Mouse (Mus musculus): ENCODE measurements around the gene Prom1. TPM values are rescaled to one million over a fixed set of nuclear protein-coding genes. Genes with fewer than 3 reads are reported as not detected.

Gene Prom1
- total RNA-seq, 2 experiments from 2014 or later: 13.1 to 13.3 TPM

GRCm38 (mm10) chr5:43976821-43977561 lies 124.8 kb downstream of the Prom1 start:
- DNase-seq (ENCODE audit: low spot score in 2 of 2): no peak

DNA sequence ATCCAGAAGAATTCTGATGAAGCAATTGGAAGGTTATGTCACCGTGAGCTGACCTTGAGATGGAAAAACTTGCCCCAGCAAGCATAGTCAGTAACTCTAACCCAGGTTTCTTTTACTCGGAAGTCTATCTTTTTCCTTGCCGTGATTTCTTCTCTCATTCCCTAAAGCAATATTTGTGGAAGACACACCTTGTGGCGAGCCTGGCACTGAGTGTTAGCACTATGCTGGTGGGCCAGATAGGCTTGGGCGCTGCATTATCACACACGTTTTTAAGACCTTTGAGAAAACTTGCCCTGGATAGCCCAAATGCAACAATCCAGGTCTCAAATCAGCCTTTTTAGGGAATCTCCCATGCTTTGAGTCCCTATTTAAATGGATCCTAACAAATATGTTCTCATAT lies 127.7 kb downstream of the Prom1 start:
- no peak for DNase-seq (ENCODE audit: low spot score in 2 of 2)

GRCm38 (mm10) chr5:43971156-43971555 lies 130.7 kb downstream of the Prom1 start:
- no peak for DNase-seq (ENCODE audit: low spot score in 2 of 2)

DNA sequence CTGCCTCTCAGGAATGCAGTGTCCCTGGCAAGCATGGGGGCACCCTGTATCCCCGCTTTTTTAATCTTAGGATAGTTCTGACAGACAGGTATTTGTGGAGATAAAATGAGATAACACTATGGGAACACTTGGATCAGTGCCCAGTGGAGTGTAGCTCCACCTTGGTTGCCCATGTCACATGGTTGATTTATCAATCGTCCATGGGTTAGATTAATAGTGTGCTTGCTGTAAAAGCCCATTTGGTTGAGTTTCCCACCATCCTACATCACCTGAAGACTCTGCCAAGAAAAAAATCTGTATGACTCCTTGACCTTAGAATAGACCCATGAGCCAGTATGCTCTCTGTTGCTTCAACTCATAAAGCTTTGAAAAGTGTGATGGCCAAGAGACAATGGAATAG lies 131.3 kb downstream of the Prom1 start:
- DNase-seq (ENCODE audit: low spot score in 2 of 2): no peak

- no peak for DNase-seq (ENCODE audit: low spot score in 2 of 2)
These were observed 133.2 kb downstream of the Prom1 start for GRCm38 (mm10) chr5:43968634-43969033.

DNA sequence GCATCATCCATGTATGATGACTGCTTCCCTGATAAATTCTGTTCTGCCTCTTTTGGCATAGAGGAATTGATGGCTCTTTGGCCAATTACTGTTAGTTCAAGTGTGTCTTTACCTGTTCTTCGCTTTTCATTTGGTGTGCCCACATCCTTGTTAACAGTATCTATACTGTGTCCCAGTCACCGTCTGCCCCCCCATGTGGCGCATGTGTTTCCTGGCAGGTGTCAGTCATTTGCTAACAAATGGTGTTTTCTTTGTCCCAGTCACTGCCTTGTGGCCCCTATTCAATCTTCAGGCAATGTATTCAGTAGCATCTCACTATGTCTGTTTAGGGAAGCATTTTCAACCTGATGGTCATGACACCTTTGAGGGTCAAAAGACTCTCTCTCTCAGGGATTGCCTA lies 140.8 kb downstream of the Prom1 start:
- no peak for DNase-seq (ENCODE audit: low spot score in 2 of 2)

DNA sequence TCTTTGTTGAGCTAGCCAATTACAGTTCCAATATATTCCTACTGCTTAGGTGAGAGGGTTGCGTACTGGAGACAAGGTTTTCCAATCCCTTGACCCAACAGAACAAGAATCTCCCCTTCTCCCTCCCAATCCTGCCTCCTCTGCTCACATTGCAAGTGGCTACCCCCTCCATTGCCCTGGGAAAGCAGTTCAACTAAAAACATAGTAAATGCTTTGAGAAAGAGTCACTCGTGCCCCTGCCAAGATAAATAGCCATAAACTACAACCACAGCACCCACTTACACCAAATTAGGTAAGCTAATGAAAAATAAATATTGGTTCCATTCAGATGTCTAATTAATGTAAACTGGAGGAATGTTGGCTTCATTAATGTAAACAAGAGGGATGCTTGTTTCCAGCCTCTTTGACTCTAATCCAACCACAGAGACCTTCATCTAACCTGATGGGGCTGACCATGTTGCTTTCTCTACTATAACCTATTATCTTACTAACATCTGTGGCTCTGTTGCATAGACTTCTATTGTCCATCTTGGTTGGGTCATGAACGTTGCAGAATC lies 141.9 kb downstream of the Prom1 start:
- no peak for DNase-seq (ENCODE audit: low spot score in 2 of 2)

GRCm38 (mm10) chr5:43953241-43953640 lies 148.6 kb downstream of the Prom1 start:
- no peak for DNase-seq (ENCODE audit: low spot score in 2 of 2)

DNA sequence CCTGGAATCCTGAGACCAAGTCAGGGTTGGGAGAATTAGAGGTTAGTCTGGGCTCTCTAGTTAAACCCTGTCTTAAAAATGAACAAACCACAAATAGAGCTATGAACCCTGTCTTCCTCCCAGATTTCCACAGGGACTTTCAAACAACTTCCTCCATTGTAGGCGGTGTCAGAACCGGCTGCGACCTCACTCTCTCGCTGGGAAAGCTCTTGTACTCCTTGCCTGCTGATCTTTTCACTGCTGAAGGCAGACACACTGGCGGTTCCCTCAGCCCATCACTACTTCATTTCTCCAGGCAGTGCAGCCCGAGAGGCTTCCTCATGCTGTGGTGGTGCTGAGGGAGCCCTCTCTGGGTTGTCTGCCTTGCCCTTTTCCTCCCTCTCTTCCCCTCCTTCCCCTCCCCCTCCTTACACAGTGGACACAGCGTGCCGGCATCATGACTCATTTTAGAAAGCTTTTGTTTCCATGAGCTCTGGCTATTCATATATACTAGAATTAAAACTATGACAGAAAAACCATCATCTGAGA lies 153.0 kb downstream of the Prom1 start:
- DNase-seq (ENCODE audit: low spot score in 2 of 2): no peak

- DNase-seq (ENCODE audit: low spot score in 2 of 2): no peak
These were observed 153.6 kb downstream of the Prom1 start for GRCm38 (mm10) chr5:43948111-43948743.

GRCm38 (mm10) chr5:43947330-43947977 lies 154.4 kb downstream of the Prom1 start:
- DNase-seq (ENCODE audit: low spot score in 2 of 2): no peak

Other genes starting within 250 kb of the Prom1 start
- 1 to 10 TPM; 4.9 to 5.0 TPM for gene Cd38, start 233.5 kb downstream of the Prom1 start, total RNA-seq (2021)
- 10 to 100 TPM; 10.7 to 14.8 TPM for gene Gm7879, start 188.9 kb downstream of the Prom1 start, total RNA-seq (2021)
- gene Fgfbp1, start 120.3 kb downstream of the Prom1 start, total RNA-seq (2021): under 1 TPM in 1 of 2 experiments, not detected in 1; 0.27 TPM
- 10 to 100 TPM; 41.2 to 43.8 TPM for gene Tapt1, start 124.6 kb upstream of the Prom1 start, total RNA-seq (2021)

Data from layer of hippocampus, adult 18-20 months (tissue).